Mouse (Mus musculus): ENCODE results near the gene C5ar1. TPM values are rescaled to one million over a fixed set of nuclear protein-coding genes. Genes with fewer than 3 reads are reported as not detected.

The C5ar1 gene
- polyA plus RNA-seq, 1 experiment from 2014 or later, result 1.2 TPM

- WGBS, result 86% methylated on average over 15 of the region's 15 CpGs
- peaks cover 37% of the 10 kb centered on the region for H3K36me3 ChIP-seq (ENCODE audit: control insufficient read depth, insufficient read depth, low read length)
These were observed 56.4 kb downstream of the C5ar1 start for GRCm38 (mm10) chr7:16202756-16203504.

GRCm38 (mm10) chr7:16201136-16201535 lies 58.2 kb downstream of the C5ar1 start:
- Histone ChIP-seq H3K36me3 (ENCODE audit: control insufficient read depth, insufficient read depth, low read length) (peaks cover 38% of the 10 kb centered on the region), H3K9me3 (replicated peaks; ENCODE audit: control insufficient read depth, low read length, poor library complexity, severe bottlenecking) (no peaks in the 10 kb centered on the region), H3K27ac (ENCODE audit: low read length) (no peak overlapping the region), H3K4me1 (ENCODE audit: control insufficient read depth, insufficient read depth, low read length) (no peaks in the 10 kb centered on the region), H3K4me2 (ENCODE audit: low read length) (no peak overlapping the region), H3K4me3 (ENCODE audit: low read depth, low read length) (no peak overlapping the region), H3K9ac (ENCODE audit: low read depth, low read length) (no peak overlapping the region), H3K27me3 (ENCODE audit: control insufficient read depth, insufficient read depth, low read depth, low read length) (no peaks in the 10 kb centered on the region)
- ATAC-seq, result no peak
- WGBS, result 83% methylated on average over 6 of the region's 6 CpGs

More at GRCm38 (mm10) chr7:16202756-16203504, 56.4 kb downstream of the C5ar1 start:
- Histone ChIP-seq H3K4me3 (ENCODE audit: low read depth, low read length) (no peak overlapping the region), H3K27me3 (ENCODE audit: control insufficient read depth, insufficient read depth, low read depth, low read length) (no peaks in the 10 kb centered on the region), H3K9me3 (replicated peaks; ENCODE audit: control insufficient read depth, low read length, poor library complexity, severe bottlenecking) (no peaks in the 10 kb centered on the region), H3K4me1 (ENCODE audit: control insufficient read depth, insufficient read depth, low read length) (no peaks in the 10 kb centered on the region), H3K4me2 (ENCODE audit: low read length) (no peak overlapping the region), H3K9ac (ENCODE audit: low read depth, low read length) (no peak overlapping the region), H3K27ac (ENCODE audit: low read length) (no peak overlapping the region)
- ATAC-seq, result no peak

GRCm38 (mm10) chr7:16198540-16198939 lies 60.8 kb downstream of the C5ar1 start:
- 91% methylated on average over 11 of the region's 11 CpGs for WGBS
- no peak for ATAC-seq
- H3K9me3 ChIP-seq (replicated peaks; ENCODE audit: control insufficient read depth, low read length, poor library complexity, severe bottlenecking), result no peaks in the 10 kb centered on the region
- H3K4me2 ChIP-seq (ENCODE audit: low read length), result no peak overlapping the region
- peaks cover 29% of the 10 kb centered on the region for H3K36me3 ChIP-seq (ENCODE audit: control insufficient read depth, insufficient read depth, low read length)
- no peak overlapping the region for H3K27ac ChIP-seq (ENCODE audit: low read length)
- no peaks in the 10 kb centered on the region for H3K4me1 ChIP-seq (ENCODE audit: control insufficient read depth, insufficient read depth, low read length)
- no peaks in the 10 kb centered on the region for H3K27me3 ChIP-seq (ENCODE audit: control insufficient read depth, insufficient read depth, low read depth, low read length)
- no peak overlapping the region for H3K4me3 ChIP-seq (ENCODE audit: low read depth, low read length)
- no peak overlapping the region for H3K9ac ChIP-seq (ENCODE audit: low read depth, low read length)

- Histone ChIP-seq H3K9ac (ENCODE audit: low read depth, low read length) (no peak overlapping the region), H3K4me3 (ENCODE audit: low read depth, low read length) (no peak overlapping the region), H3K4me1 (ENCODE audit: control insufficient read depth, insufficient read depth, low read length) (no peaks in the 10 kb centered on the region), H3K27me3 (ENCODE audit: control insufficient read depth, insufficient read depth, low read depth, low read length) (no peaks in the 10 kb centered on the region), H3K27ac (ENCODE audit: low read length) (no peak overlapping the region), H3K4me2 (ENCODE audit: low read length) (no peak overlapping the region), H3K36me3 (ENCODE audit: control insufficient read depth, insufficient read depth, low read length) (peaks cover 22% of the 10 kb centered on the region), H3K9me3 (replicated peaks; ENCODE audit: control insufficient read depth, low read length, poor library complexity, severe bottlenecking) (no peaks in the 10 kb centered on the region)
- no peak for ATAC-seq
- WGBS, result 89% methylated on average over 5 of the region's 5 CpGs
These were observed 62.2 kb downstream of the C5ar1 start for GRCm38 (mm10) chr7:16197166-16197565.

Other genes with a start within 250 kb of the C5ar1 start
- gene Bicra, start 211.6 kb downstream of the C5ar1 start, polyA plus RNA-seq (2015; fragmentation: Nextera tagmentation; extraction: Ambion mirVana), result 5.9 and 7.7 TPM in 2 replicates
- 0.14 and 0.15 TPM in 2 replicates for gene Zfp541, start 197.7 kb downstream of the C5ar1 start, polyA plus RNA-seq (2015; fragmentation: Nextera tagmentation; extraction: Ambion mirVana)
- gene Napa, start 161.1 kb downstream of the C5ar1 start, polyA plus RNA-seq (2015; fragmentation: Nextera tagmentation; extraction: Ambion mirVana), result 218 and 245 TPM in 2 replicates
- gene Kptn, start 139.6 kb downstream of the C5ar1 start, polyA plus RNA-seq (2015; fragmentation: Nextera tagmentation; extraction: Ambion mirVana), result 50.6 and 53.6 TPM in 2 replicates
- gene Slc8a2, start 129.7 kb downstream of the C5ar1 start, polyA plus RNA-seq (2015; fragmentation: Nextera tagmentation; extraction: Ambion mirVana), result 0.73 and 1.0 TPM in 2 replicates
- 143 and 147 TPM in 2 replicates for gene Meis3, start 84.5 kb downstream of the C5ar1 start, polyA plus RNA-seq (2015; fragmentation: Nextera tagmentation; extraction: Ambion mirVana)
- gene Dhx34, start 37.5 kb downstream of the C5ar1 start, polyA plus RNA-seq (2015; fragmentation: Nextera tagmentation; extraction: Ambion mirVana), result 13.6 and 14.3 TPM in 2 replicates
- 0.06 and 0.14 TPM in 2 replicates for gene C5ar2, start 15.4 kb downstream of the C5ar1 start, polyA plus RNA-seq (2015; fragmentation: Nextera tagmentation; extraction: Ambion mirVana)
- gene Inafm1, start 14.1 kb upstream of the C5ar1 start, polyA plus RNA-seq (2015; fragmentation: Nextera tagmentation; extraction: Ambion mirVana), result 44.5 and 49.3 TPM in 2 replicates
- 22.1 and 25.4 TPM in 2 replicates for gene Ccdc9, start 27.3 kb upstream of the C5ar1 start, polyA plus RNA-seq (2015; fragmentation: Nextera tagmentation; extraction: Ambion mirVana)
- gene Bbc3, start 48.9 kb upstream of the C5ar1 start, polyA plus RNA-seq (2015; fragmentation: Nextera tagmentation; extraction: Ambion mirVana), result 30.0 and 31.3 TPM in 2 replicates
- gene Sae1, start 128.3 kb upstream of the C5ar1 start, polyA plus RNA-seq (2015; fragmentation: Nextera tagmentation; extraction: Ambion mirVana), result 239 and 255 TPM in 2 replicates
- 14.2 TPM in 2 replicates for gene Zc3h4, start 141.4 kb upstream of the C5ar1 start, polyA plus RNA-seq (2015; fragmentation: Nextera tagmentation; extraction: Ambion mirVana)
- 66.9 and 75.6 TPM in 2 replicates for gene Tmem160, start 193.2 kb upstream of the C5ar1 start, polyA plus RNA-seq (2015; fragmentation: Nextera tagmentation; extraction: Ambion mirVana)
- gene Npas1, start 218.2 kb upstream of the C5ar1 start, polyA plus RNA-seq (2015; fragmentation: Nextera tagmentation; extraction: Ambion mirVana), result 4.2 and 6.4 TPM in 2 replicates